Mouse (Mus musculus) layer of hippocampus, adult 18-20 months (tissue): ENCODE measurements around the gene Id2. TPM values are rescaled to one million over a fixed set of nuclear protein-coding genes. Genes with fewer than 3 reads are reported as not detected.

ENCODE experiments used
- DNase-seq, 2 experiments: peaks; one replicate each; pipeline ENCODE4 v3.0.0; 2022; ENCODE audit warnings: low spot score in 2 of 2
- total RNA-seq, 2 experiments: library from RNA; stranded (reverse); gene quantifications; 2 replicates each; pipeline ENCODE4 v1.2.3; 2021

Gene Id2
- total RNA-seq, 2 experiments from 2014 or later: 84.9 to 98.6 TPM

DNA sequence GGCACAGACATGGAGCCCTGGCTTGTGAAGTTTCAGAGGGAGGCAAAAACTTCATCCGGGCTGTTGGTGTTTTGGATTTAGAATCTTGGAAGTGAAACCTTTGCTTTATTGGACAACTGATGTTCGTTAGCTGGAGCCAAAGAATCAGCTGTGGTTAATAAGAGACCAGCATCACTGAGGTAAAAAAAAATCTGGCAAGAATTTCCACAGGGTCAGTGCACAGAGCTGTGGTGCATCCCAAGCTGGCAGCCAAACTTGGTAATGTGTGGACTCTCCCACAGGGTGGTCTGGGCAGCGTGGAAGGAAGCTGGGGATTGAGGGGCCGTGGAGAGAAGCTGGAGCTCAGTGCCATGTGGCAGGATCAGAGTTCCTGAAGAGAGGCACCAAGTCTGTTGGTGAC is 10.0 kb downstream of the Id2 start:
- no peak for DNase-seq

DNA sequence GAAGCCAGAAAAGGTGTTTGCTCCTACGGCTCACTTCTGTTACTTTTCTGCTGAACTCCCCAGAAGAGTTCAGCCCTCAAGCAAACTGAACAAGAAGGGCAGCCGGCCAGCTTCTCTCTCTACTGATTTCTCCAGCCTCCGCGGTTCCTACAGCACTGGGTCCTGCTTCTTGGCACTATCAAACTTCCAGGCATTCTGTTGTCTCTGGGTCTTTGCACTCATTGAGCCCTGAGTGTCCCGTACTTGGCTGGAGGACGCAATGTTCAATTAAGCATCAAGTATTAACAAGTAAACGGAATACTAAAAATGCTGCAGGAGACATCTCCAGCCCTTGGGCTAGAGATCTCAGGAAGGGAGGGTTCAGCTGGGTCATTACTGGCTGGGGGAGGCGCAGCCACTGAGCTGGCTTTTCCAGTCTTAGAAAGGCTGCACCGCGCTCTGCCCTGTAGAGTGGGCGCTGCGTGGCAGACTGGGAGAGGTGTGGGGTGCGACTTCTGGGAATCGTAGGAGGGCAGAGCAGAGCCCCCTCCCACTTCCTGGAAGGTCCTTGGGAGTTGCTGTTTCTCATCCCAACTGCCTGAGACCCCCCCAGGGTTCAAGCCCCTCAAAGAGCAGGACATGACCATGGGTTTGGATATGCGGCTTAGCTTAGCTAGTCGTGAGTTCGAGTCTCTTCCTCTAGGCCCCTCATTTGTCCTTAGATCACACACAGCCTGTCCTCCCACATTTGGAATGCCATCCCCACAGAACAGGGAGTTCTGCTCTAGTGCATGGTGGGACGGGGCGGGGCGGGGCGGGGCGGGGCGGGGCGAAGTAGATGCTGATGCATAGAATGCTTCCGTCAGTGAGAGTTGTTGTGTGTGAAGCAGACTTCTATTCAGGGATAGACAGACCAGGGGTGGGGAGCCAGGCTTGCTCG is 13.4 kb downstream of the Id2 start:
- no peak for DNase-seq

DNA sequence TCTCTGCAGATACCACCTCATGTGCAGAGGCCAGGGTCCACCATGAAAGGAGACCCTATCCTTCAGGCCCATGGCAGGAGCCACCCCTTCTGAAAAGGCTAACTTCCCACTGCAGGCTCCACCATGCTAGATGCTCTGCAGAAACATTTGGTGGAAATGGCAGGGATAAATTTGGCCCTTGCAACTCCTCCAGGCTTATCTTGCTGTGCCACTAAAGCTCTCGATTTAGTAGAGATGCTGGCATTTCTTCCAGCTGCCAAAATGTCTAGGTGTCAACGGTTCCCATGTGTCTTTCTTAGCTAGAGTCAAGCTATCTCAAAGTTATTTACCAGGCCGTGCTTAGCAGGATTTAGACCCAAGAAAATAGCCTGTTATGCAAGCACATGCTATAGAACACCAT is 22.6 kb downstream of the Id2 start:
- no peak for DNase-seq

DNA sequence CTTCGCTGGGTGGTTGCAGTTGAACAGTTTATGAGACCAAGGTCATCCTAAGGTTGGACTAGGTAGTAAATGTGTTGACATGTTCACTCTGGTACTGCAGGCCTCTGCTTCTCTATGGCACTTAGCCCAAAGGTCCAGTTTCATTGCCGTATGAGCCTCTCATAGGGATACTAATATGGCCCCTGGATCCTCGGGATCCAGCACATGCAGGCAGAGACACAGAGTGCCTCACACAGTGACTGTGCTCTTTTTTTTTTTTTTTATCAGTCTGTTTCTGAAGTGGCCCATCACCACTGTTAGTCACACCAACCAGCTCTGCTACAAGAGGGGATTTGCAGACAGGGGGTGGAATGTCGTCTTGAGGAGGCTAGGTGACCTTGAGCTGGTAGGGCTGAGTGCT is 23.6 kb downstream of the Id2 start:
- no peak for DNase-seq

DNA sequence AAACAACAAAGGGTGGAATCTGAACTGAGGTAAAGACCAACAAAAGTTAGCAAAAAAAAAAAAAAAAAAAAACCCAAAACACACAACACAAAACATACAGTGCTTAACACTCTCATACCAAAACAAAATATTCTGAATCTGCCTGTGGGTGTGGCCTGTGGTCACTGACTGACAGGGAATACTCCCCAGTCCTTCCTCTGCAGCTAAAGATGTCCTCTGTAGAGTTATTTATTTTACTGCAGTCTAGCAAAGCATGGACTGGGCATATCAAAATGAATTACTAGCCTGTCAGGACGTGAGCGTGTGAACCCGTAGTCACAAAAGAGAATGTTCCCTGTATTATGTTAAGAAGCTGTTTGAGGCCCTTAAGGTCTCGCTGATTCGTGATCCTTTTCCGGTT is 34.7 kb downstream of the Id2 start:
- no peak for DNase-seq

DNA sequence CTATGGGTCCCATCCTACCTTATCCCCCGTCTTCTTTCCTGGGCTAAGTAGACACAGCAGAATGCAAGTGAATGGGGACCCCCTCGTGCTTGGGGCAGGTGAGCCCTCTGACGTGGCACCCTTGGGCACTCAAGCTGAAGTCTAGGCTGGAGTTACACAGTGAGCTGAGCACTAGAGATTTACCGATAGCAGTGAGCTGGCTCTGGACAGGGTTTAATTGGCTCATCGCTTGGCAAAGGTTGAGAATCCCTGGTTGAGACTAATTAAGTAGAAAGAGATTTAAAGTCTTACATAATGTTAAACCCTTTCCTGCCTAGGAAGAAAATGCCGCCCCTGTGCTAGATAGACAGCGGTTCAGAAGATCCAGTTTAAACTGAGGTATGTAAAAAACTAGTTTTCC is 36.0 kb downstream of the Id2 start:
- DNase-seq: no peak

DNA sequence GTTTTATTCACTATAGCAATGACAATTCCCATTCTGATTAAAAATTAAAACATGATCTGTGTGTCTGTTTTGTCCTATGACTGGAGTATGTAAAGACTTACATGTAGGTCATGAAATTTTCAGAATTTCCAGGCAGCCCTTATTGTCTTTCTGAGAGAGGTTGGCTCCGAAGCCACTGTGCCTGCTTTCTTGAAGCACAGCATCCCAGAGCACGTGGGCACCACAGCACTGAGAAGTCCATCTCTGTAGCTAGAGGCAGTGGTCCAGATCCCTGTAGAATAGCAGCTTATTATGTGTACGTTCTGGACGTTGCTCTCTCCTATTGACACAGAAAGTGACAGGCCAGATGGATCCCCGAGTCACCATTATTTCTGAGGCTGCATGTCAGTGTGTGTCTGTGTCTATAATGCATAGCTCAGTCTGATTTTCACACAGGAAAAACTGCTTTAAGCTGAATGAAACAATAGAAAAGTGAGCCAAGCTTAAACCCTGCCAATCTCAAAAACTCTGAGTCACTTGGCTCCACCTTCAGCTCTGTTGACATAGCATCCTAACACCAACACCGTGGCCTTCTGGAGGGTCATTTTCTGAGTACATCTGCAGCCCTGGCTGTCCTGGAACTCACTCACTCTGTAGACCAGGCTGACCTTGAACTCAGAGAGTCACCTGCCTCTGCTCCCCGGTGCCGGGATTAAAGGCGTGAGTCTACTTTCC is 37.3 kb downstream of the Id2 start:
- DNase-seq: peak in 1 of 2 experiments; percentile 48

DNA sequence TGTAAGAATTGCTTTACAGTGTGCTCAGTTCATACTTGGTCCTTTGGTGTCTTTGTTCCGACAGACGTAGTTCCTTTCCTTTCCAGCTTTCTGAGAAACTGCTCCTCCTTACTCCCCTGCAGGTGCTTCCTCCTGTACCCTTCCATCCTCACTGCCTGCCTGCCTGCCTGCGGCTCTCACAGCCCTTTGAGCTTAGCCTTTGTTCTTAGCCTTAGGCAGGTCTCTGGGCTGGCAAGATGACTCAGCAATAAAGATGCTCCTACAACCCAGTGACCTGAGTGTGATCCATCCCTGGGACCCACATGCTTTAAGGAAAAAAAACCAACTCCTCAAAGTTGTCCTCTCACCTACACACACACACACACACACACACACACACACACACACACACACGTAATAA is 42.0 kb downstream of the Id2 start:
- DNase-seq: no peak

DNA sequence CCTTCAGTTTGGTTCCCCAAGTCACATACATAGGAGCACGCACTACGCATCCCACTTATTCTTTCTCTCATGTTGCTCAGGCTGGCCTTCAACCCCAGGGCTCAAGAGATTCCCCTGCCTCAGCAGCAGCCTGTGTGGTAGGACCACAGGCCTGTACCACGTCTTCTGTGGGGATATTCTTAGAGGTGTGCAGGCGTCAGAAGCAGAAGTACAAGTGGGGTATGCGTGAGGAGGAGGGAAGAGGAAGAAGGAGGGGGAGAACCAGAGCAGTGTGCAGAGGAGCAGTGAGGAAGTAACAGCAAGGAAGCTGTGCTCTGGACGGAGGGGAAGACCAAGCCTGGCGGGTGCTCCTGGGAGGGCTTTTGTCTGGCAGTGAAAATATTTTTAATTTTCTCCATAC is 42.4 kb downstream of the Id2 start:
- DNase-seq: no peak

DNA sequence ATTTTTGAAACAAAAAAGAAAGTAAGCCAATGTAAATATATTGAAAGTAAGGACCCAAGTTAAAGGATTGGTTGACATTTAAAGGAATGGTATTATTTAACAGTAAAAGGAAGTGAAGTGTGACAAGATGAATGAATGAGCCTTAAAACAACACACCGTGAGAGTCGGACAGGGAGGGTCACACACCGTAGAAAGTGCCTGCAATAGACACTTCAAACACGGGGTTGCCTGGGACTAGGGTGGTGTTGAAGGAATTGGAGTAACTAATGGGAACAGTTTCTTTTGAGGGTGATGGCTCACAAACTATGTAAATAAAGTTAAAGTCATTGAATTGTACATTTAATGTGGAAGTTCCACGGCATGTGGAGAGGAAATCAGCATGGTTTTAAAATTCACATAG is 47.7 kb downstream of the Id2 start:
- no peak for DNase-seq

DNA sequence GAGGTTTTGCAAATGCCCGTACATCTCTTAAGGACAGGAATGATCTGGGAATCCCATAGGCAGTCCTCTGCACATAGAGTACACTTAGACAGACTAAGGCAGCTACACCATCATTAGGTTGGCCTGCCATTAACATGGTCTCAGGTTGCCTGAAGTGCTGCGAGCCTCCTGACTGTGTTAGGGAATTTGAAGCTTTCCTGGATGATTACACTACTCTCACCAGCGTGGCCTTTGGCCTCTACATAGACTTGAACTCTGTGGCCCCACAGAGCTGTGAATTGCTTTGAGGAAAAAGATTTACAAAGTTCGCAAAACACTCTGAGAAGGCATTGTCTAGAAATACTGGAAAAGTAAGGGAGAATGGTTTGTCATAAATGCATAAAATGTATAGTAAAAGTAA is 52.4 kb downstream of the Id2 start:
- DNase-seq: no peak

DNA sequence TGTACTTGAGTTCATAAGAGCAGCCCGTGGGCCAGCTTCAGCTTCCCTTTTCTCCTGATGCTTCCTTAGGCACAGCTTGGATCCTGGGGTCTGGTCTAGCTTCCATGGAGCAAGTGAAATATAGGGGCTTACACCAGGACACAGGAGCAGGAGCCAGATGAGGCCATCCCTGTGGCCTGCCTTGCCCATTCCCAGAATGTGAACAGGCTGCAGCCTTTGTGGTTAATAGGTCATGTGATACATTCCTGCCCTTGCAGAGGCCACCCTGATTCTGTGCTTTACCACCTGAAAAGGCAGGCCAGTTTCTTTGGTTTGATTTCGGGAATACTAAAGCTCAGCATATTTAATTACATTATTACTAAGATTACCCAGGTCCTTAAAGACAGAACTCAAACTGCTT is 52.9 kb downstream of the Id2 start:
- DNase-seq: no peak

Other genes with a start within 250 kb of the Id2 start
- 100 to 1,000 TPM; 347 to 351 TPM for gene Kidins220, start 122.2 kb downstream of the Id2 start, total RNA-seq